Mouse (Mus musculus) neural tube, embryonic 10.5 days (tissue): Measurements from ENCODE around the gene Tnip3.

Experiments used
- DNase-seq: peaks from one replicate; pipeline ENCODE4 v3.0.0-alpha.2; 2017; ENCODE audit warnings: low spot score; ENCODE audit errors: extremely low spot score

Gene Tnip3

GRCm38 (mm10) chr6:65525192-65525591, at the start of gene Tnip3:
Gene Tnip3 (plus strand): TSS chr6:65525313.
- DNase-seq, result no peak

- DNase-seq, result no peak
Measured at GRCm38 (mm10) chr6:65498786-65499185, 26.3 kb upstream of the Tnip3 start.

GRCm38 (mm10) chr6:65510051-65510669, 15.0 kb upstream of the Tnip3 start:
- DNase-seq, result peak; percentile 59

GRCm38 (mm10) chr6:65513813-65514212, 11.3 kb upstream of the Tnip3 start:
- DNase-seq, result no peak

- no peak for DNase-seq
Measured at GRCm38 (mm10) chr6:65516759-65517158, 8.4 kb upstream of the Tnip3 start.

GRCm38 (mm10) chr6:65520821-65521220, 4.3 kb upstream of the Tnip3 start:
- no peak for DNase-seq

- no peak for DNase-seq
Measured at GRCm38 (mm10) chr6:65527892-65528291, 2.8 kb downstream of the Tnip3 start.

GRCm38 (mm10) chr6:65531232-65531848, 6.2 kb downstream of the Tnip3 start:
- DNase-seq, result no peak

- DNase-seq, result no peak
Measured at GRCm38 (mm10) chr6:65533687-65534086, 8.6 kb downstream of the Tnip3 start.

- DNase-seq, result no peak
Measured at GRCm38 (mm10) chr6:65537327-65537884, 12.3 kb downstream of the Tnip3 start.

GRCm38 (mm10) chr6:65538022-65538652, 13.0 kb downstream of the Tnip3 start:
- no peak for DNase-seq

GRCm38 (mm10) chr6:65538921-65539320, 13.8 kb downstream of the Tnip3 start:
- no peak for DNase-seq

- no peak for DNase-seq
Measured at GRCm38 (mm10) chr6:65540138-65540537, 15.0 kb downstream of the Tnip3 start.

GRCm38 (mm10) chr6:65541094-65541493, 16.0 kb downstream of the Tnip3 start:
- DNase-seq, result no peak

GRCm38 (mm10) chr6:65542391-65542790, 17.3 kb downstream of the Tnip3 start:
- no peak for DNase-seq

- no peak for DNase-seq
Measured at GRCm38 (mm10) chr6:65542913-65543312, 17.8 kb downstream of the Tnip3 start.

- no peak for DNase-seq
Measured at GRCm38 (mm10) chr6:65563887-65564656, 39.0 kb downstream of the Tnip3 start.

GRCm38 (mm10) chr6:65564657-65565039, 39.5 kb downstream of the Tnip3 start:
- no peak for DNase-seq

- peak; percentile 15 for DNase-seq
Measured at GRCm38 (mm10) chr6:65569741-65570140, 44.6 kb downstream of the Tnip3 start.

- no peak for DNase-seq
Measured at GRCm38 (mm10) chr6:65578151-65578973, 53.2 kb downstream of the Tnip3 start.

GRCm38 (mm10) chr6:65583029-65583428, 57.9 kb downstream of the Tnip3 start:
- no peak for DNase-seq
